Mouse (Mus musculus): ENCODE data around the gene Elavl1. TPM values are rescaled to one million over a fixed set of nuclear protein-coding genes. Genes with fewer than 3 reads are reported as not detected.

Gene Elavl1
- polyA plus RNA-seq (2017; shearing (Covaris generic)): 11.3 TPM

GRCm38 (mm10) chr8:4324983-4325750, at the start of gene Elavl1, which contains the start of gene Ccl25:
TSS of gene Elavl1 (minus strand) at chr8:4325413.
TSS of gene Ccl25 (plus strand) at chr8:4325210.

GRCm38 (mm10) chr8:4275275-4276110, 49.7 kb downstream of the Elavl1 start, which contains the start of gene Timm44:
TSS of gene Timm44 (minus strand) at chr8:4275913.

GRCm38 (mm10) chr8:4259125-4259804, 65.9 kb downstream of the Elavl1 start, which contains the start of gene Ctxn1:
TSS of gene Ctxn1 (minus strand) at chr8:4259274.

GRCm38 (mm10) chr8:4252934-4253841, 72.0 kb downstream of the Elavl1 start, which contains the start of gene Snapc2:
TSS of gene Snapc2 (plus strand) at chr8:4253080.

GRCm38 (mm10) chr8:4247951-4248540, 77.2 kb downstream of the Elavl1 start, which contains the start of gene Tgfbr3l:
TSS of gene Tgfbr3l (plus strand) at chr8:4248214.

GRCm38 (mm10) chr8:4238434-4239192, 86.6 kb downstream of the Elavl1 start, which contains the start of the genes Map2k7 and Gm49320:
TSS of gene Map2k7 (plus strand) at chr8:4238740.
TSS of gene Gm49320 (plus strand) at chr8:4238865.

Other genes with a start within 250 kb of the Elavl1 start
- gene Cd209f, start 219.6 kb downstream of the Elavl1 start, polyA plus RNA-seq (2017; shearing (Covaris generic)): not detected
- gene Cd209g, start 191.3 kb downstream of the Elavl1 start, polyA plus RNA-seq (2017; shearing (Covaris generic)): not detected
- 12.8 TPM for gene Evi5l, start 158.8 kb downstream of the Elavl1 start, polyA plus RNA-seq (2017; shearing (Covaris generic))
- gene Prr36, start 108.0 kb downstream of the Elavl1 start, polyA plus RNA-seq (2017; shearing (Covaris generic)): 0.21 TPM
- gene Lrrc8e, start 98.6 kb downstream of the Elavl1 start, polyA plus RNA-seq (2017; shearing (Covaris generic)): 0.20 TPM
- 85.3 TPM for gene Map2k7, start 86.7 kb downstream of the Elavl1 start, polyA plus RNA-seq (2017; shearing (Covaris generic))
- 1.2 TPM for gene Gm49320, start 86.5 kb downstream of the Elavl1 start, polyA plus RNA-seq (2017; shearing (Covaris generic))
- gene Tgfbr3l, start 77.2 kb downstream of the Elavl1 start, polyA plus RNA-seq (2017; shearing (Covaris generic)): 10.7 TPM
- 33.3 TPM for gene Snapc2, start 72.3 kb downstream of the Elavl1 start, polyA plus RNA-seq (2017; shearing (Covaris generic))
- 0.22 TPM for gene Ctxn1, start 66.1 kb downstream of the Elavl1 start, polyA plus RNA-seq (2017; shearing (Covaris generic))
- 74.9 TPM for gene Timm44, start 49.5 kb downstream of the Elavl1 start, polyA plus RNA-seq (2017; shearing (Covaris generic))
- gene Ccl25, start 203 bp downstream of the Elavl1 start, polyA plus RNA-seq (2017; shearing (Covaris generic)): 14.8 TPM
- 70.1 TPM for gene Cers4, start 167.6 kb upstream of the Elavl1 start, polyA plus RNA-seq (2017; shearing (Covaris generic))